In genomic region chr15:97825071-97825940, GRCm38 (mm10) we compare ENCODE assay signal across 8 mouse cellular contexts. TPM values are rescaled to one million over a fixed set of nuclear protein-coding genes. Genes with fewer than 3 reads are reported as not detected.
DNase-seq lines count a peak whose midpoint lies in the region; ATAC-seq and TF ChIP-seq lines count a peak whose summit lies in the region.

No protein-coding gene starts in this region.

- H3K9ac ChIP-seq in hindbrain, embryonic 15.5 days: peak overlapping the region; percentile 23; the same call in 1 of the 2 replicates

- intact Hi-C loops in gastrocnemius, adult 2 months (cut with DNase I): loop anchor here (1.0 kb wide), 1 partner anchor 24 kb away; no protein-coding TSS in a partner anchor

- peak; percentile 93 for DNase-seq in MEL-GATA-1-ER (ENCODE audit: extremely low read depth, low read depth)
- DNase-seq in c-Kit-positive CD71-negative TER-119-negative erythroid progenitor cells, embryonic 14.5 days (ENCODE audit: low read depth): peak; percentile 95
- DNase-seq in gastrocnemius, adult 2 months: peak; percentile 93
- peak; percentile 57 to 80 for DNase-seq in left cerebral cortex, adult 8-10 months (ENCODE audit: low spot score in 2 of 2)
- DNase-seq in right cerebral cortex, postnatal 14 days: peak; percentile 80
- DNase-seq in urinary bladder, postnatal 10 days (ENCODE audit: low spot score): peak; percentile 49

- peaks cover 91% of the 10 kb centered on the region for H3K4me1 ChIP-seq in hindbrain, embryonic 15.5 days (replicated peaks)

- TF ChIP-seq CTCF in gastrocnemius, adult 2 months (IDR thresholded peaks at IDR 0.05): peak; percentile 70

- peak overlapping the region; percentile 89 for H3K27ac ChIP-seq in gastrocnemius, adult 2 months
- peak overlapping the region; percentile 46; the same call in 1 of the 2 replicates for H3K27ac ChIP-seq in hindbrain, embryonic 15.5 days (replicated peaks)

- 10% methylated on average over 29 of the region's 29 CpGs for WGBS in hindbrain, embryonic 15.5 days

- no peaks in the 10 kb centered on the region for H3K36me3 ChIP-seq in hindbrain, embryonic 15.5 days

- H3K9me3 ChIP-seq in hindbrain, embryonic 15.5 days: no peaks in the 10 kb centered on the region

- peak overlapping the region; percentile 73 for H3K4me3 ChIP-seq in gastrocnemius, adult 2 months
- H3K4me3 ChIP-seq in hindbrain, embryonic 15.5 days: peak overlapping the region; percentile 8

- H3K27me3 ChIP-seq in hindbrain, embryonic 15.5 days: no peaks in the 10 kb centered on the region

- ATAC-seq in hindbrain, embryonic 15.5 days (ENCODE audit: low FRiP score, low read depth): no peak
- peak; percentile 81 for ATAC-seq in megakaryocyte, adult 5-6 weeks (ENCODE audit: poor library complexity, severe bottlenecking)

- H3K4me2 ChIP-seq in hindbrain, embryonic 15.5 days: peak overlapping the region; percentile 43

RNA-seq across cellular contexts. Expression of gene Hdac7, which starts 19.0 kb away (rescaled TPM):
- total RNA-seq in gastrocnemius, adult 2 months (2021): 10 to 100 TPM; 10.2 to 11.6 TPM
- 25.5 and 28.1 TPM in 2 replicates for polyA plus RNA-seq in hindbrain, embryonic 15.5 days (2015; fragmentation: Nextera tagmentation; extraction: Ambion mirVana)
- 10 to 100 TPM; 27.7 to 34.7 (median 32.9) TPM for total RNA-seq in left cerebral cortex, adult 8-10 months (2022)
- total RNA-seq in megakaryocyte, adult 5-6 weeks (2015): 15.6 and 17.2 TPM in 2 replicates
- 5.7 and 6.2 TPM in 2 replicates for total RNA-seq in megakaryocyte, adult 5-6 weeks (2017)

RNA-seq across cellular contexts. Expression of gene Slc48a1, which starts 47.0 kb away (rescaled TPM):
- 10 to 100 TPM; 44.5 to 47.1 TPM for total RNA-seq in gastrocnemius, adult 2 months (2021)
- polyA plus RNA-seq in hindbrain, embryonic 15.5 days (2015; fragmentation: Nextera tagmentation; extraction: Ambion mirVana): 93.1 and 97.5 TPM in 2 replicates
- 100 to 1,000 TPM; 149 to 181 (median 177) TPM for total RNA-seq in left cerebral cortex, adult 8-10 months (2022)
- 42.3 and 47.1 TPM in 2 replicates for total RNA-seq in megakaryocyte, adult 5-6 weeks (2015)
- total RNA-seq in megakaryocyte, adult 5-6 weeks (2017): 33.1 and 33.5 TPM in 2 replicates

RNA-seq across cellular contexts. Expression of gene Rapgef3, which starts 57.5 kb away (rescaled TPM):
- total RNA-seq in gastrocnemius, adult 2 months (2021): 10 to 100 TPM in 1 of 2 experiments, 1 to 10 TPM in 1; 9.8 to 13.6 TPM
- polyA plus RNA-seq in hindbrain, embryonic 15.5 days (2015; fragmentation: Nextera tagmentation; extraction: Ambion mirVana): 15.3 and 15.5 TPM in 2 replicates
- 10 to 100 TPM; 38.3 to 61.9 (median 47.0) TPM for total RNA-seq in left cerebral cortex, adult 8-10 months (2022)
- 0.02 TPM in 1 of 2 replicates, not detected in the other for total RNA-seq in megakaryocyte, adult 5-6 weeks (2015)
- total RNA-seq in megakaryocyte, adult 5-6 weeks (2017): 1.2 and 1.4 TPM in 2 replicates

Comparison
In these comparisons a context has a peak if more than half of its experiments do, and no peak if none do; other contexts are left out.
1. RNA of gene Rapgef3, which starts 57.5 kb away (total RNA-seq): 38.3 to 61.9 TPM in left cerebral cortex, adult 8-10 months and 9.8 to 13.6 TPM in gastrocnemius, adult 2 months; 0.02 to 1.4 TPM in megakaryocyte, adult 5-6 weeks; every median in the first group is over 4 times any median in the second.
2. Peak in every context shown above with its lines, with median percentiles within 50 percentile points of each other: DNase-seq.